Mouse (Mus musculus): Measurements from ENCODE around the gene Plcxd2.

DNA sequence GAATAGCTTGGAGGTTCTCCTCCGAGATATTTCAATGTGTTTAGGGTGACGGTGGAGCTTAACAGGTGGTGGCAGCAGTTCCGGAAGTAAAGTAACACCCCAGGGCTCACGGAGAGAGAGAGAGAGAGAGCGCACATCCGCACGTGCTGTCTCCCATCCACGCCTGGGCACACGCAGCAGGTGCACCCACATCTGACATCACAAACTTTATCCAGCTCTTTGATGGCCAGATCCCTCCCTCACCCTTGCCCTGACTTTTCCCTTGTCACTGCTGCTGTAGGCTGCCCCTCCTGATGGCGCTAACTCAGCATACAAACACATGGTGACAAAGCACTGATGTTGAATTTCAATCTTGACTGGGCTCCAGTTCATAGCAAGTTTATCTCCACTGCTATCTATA, 3.8 kb downstream of the Plcxd2 start:
- TF ChIP-seq CTCF (IDR thresholded peaks at IDR 0.05; ENCODE audit: borderline replicate concordance, insufficient read depth, low read depth, low read length) (no peak), POLR2A (IDR thresholded peaks at IDR 0.05; ENCODE audit: borderline replicate concordance, insufficient read depth, low read length) (no peak)
